Comparison of ENCODE assay signal across 9 mouse cellular contexts in the genomic region with DNA sequence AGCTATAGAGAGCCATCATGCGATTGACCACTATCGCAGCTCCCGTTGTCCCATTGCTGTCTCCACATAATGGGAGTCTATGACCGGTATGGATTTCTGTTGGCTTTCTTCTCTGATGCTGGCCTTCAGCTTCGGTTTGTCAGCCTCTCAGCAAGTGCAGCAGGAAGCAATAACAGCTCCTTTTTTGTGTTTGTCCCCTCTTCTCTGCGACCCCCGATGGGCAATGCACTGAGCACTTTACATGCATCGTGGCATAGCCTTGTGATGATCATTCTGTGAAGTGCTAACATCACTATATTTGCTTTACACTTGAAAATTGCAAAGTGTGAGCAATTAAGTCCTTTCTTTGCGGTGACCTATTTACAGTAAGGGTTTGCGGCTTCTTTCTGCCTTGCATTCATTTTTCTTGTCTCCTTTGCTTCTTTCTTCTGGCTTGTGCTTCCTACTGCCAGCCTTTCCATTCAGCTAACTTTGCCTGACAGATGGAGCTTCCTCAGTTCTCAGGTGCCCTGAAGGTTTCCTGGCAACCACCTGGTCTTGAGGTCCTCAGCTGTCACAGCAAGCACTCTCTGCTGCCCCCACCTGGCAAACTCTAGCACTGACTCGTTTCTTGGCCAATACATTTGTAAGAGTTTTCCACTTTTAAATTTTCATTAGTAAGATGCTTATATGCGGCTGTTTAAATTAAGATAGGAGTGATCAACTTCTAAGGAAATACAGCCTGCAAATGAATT.
DNase-seq lines count a peak whose midpoint lies in the region; ATAC-seq lines count a peak whose summit lies in the region.
"Had no signal": no experiment of that assay in that cellular context is flagged by ENCODE, and none has a peak within 500 bp of the region (broad histone marks: within the 10 kb centered on the region; RNA-seq: fewer than 3 reads in every experiment).

No protein-coding gene starts in this region.

- no peak overlapping the region for H3K27ac ChIP-seq in heart, embryonic 12.5 days (ENCODE audit: poor library complexity, severe bottlenecking)
- H3K27ac ChIP-seq: limb, embryonic 15.5 days had no signal

- DNase-seq in heart, adult 11 months, result peak; percentile 90
- peak; percentile 85 for DNase-seq in R1 (ENCODE audit: low read depth, low spot score)
- peak; percentile 97 to 99 for DNase-seq in cerebellum, postnatal 14 days
- peak; percentile 34 to 37 for DNase-seq in gastrocnemius, adult 8-10 months (ENCODE audit: low spot score in 2 of 2)
- peak; percentile 38 to 68 for DNase-seq in layer of hippocampus, adult 8-10 months (ENCODE audit: low spot score in 2 of 2)
- DNase-seq in lung, postnatal 25 days (ENCODE audit: low spot score), result peak; percentile 72
- peak; percentile 43 for DNase-seq in telencephalon, adult 2 months (ENCODE audit: low read depth, low spot score)

- no peak overlapping the region for H3K4me3 ChIP-seq in heart, embryonic 12.5 days
- H3K4me3 ChIP-seq: limb, embryonic 15.5 days had no signal

- no peak for ATAC-seq in heart, embryonic 12.5 days (ENCODE audit: insufficient number of reproducible peaks, low FRiP score)

- no peaks in the 10 kb centered on the region for H3K9me3 ChIP-seq in heart, embryonic 12.5 days (replicated peaks)
- H3K9me3 ChIP-seq: limb, embryonic 15.5 days had no signal

- H3K36me3 ChIP-seq in heart, embryonic 12.5 days, result no peaks in the 10 kb centered on the region
- H3K36me3 ChIP-seq: limb, embryonic 15.5 days had no signal

- 76% methylated on average over 12 of the region's 12 CpGs for WGBS in heart, embryonic 12.5 days

- peaks cover 4% of the 10 kb centered on the region for H3K4me1 ChIP-seq in heart, embryonic 12.5 days (replicated peaks)
- H3K4me1 ChIP-seq: limb, embryonic 15.5 days had no signal

- H3K27me3 ChIP-seq in heart, embryonic 12.5 days (replicated peaks), result no peaks in the 10 kb centered on the region
- H3K27me3 ChIP-seq: limb, embryonic 15.5 days had no signal

- no peak overlapping the region for H3K4me2 ChIP-seq in heart, embryonic 12.5 days
- H3K4me2 ChIP-seq: limb, embryonic 15.5 days had no signal

- H3K9ac ChIP-seq in heart, embryonic 12.5 days, result no peak overlapping the region
- H3K9ac ChIP-seq: limb, embryonic 15.5 days had no signal

Comparison
In these comparisons a context has a peak if more than half of its experiments do, and no peak if none do; other contexts are left out.
1. DNase-seq: peak in every context shown above with its lines; median percentile 98 in cerebellum, postnatal 14 days; 90 in heart, adult 11 months; 85 in R1; 72 in lung, postnatal 25 days; 53 in layer of hippocampus, adult 8-10 months; 43 in telencephalon, adult 2 months; 36 in gastrocnemius, adult 8-10 months.